In the genomic region with DNA sequence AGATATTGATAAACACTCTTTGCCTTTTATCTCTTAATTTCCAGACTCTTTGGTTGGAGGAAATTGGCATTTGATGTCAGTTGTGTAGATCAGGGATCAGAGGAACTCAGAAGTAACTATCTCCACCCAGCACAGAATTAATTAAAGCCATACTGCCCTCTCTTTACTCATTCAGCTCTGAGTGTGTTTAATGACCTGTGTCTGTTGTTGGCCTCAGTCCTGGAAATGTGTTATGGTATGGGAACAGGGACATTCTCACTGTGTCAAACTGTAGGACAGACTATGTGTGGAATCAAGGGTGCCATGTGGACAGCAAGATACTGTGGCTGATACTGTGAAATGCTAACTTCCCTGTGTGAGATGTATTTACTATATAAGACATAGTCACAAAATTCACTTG, we compare ENCODE assay signal across 14 mouse cellular contexts.
"Had no signal": no experiment of that assay in that cellular context is flagged by ENCODE, and none has a peak within 500 bp of the region (broad histone marks: within the 10 kb centered on the region; RNA-seq: fewer than 3 reads in every experiment).

No protein-coding gene starts in this region.

- ATAC-seq: inflammation-experienced regulatory T-cells, adult 6 months; intestine, embryonic 16.5 days had no signal

- DNase-seq: left cerebral cortex, postnatal 4 days; liver, embryonic 13.5 days; lung, adult 2 months; lung, postnatal 14 days; lung, postnatal 4 days; midbrain, embryonic 14.5 days; thymus, adult 2 months; thymus, postnatal 14 days; thymus, postnatal 4 days had no signal

- H3K27ac ChIP-seq: limb, embryonic 13.5 days; liver, embryonic 13.5 days; stomach, postnatal 0 days had no signal

- H3K27me3 ChIP-seq: limb, embryonic 13.5 days; liver, embryonic 13.5 days had no signal

- H3K9me3 ChIP-seq: limb, embryonic 13.5 days; liver, embryonic 13.5 days had no signal

- H3K4me1 ChIP-seq: liver, embryonic 13.5 days had no signal

- H3K4me2 ChIP-seq: limb, embryonic 13.5 days; liver, embryonic 13.5 days; midbrain, embryonic 11.5 days had no signal

- H3K9ac ChIP-seq: limb, embryonic 13.5 days; liver, embryonic 13.5 days had no signal

- H3K36me3 ChIP-seq: limb, embryonic 13.5 days; liver, embryonic 13.5 days had no signal

- H3K4me3 ChIP-seq: limb, embryonic 13.5 days; liver, embryonic 13.5 days had no signal
